Mouse (Mus musculus) G1E (cell line): ENCODE data around the gene Glmp. TPM values are rescaled to one million over a fixed set of nuclear protein-coding genes. Genes with fewer than 3 reads are reported as not detected.

Experiments
- ATAC-seq: 2 replicates; pipeline ENCODE4 v1.8.0; 2016; ENCODE audit warnings: mild to moderate bottlenecking; ENCODE audit not compliant: insufficient number of reproducible peaks, poor library complexity, low FRiP score, severe bottlenecking; ENCODE audit errors: extremely low read depth
- DNase-seq: peaks from one replicate; pipeline ENCODE4 v3.0.0; 2012; ENCODE audit warnings: low spot score
- H3K27me3 ChIP-seq: 2 replicates; pipeline ENCODE4 v1.6.1; 2012; ENCODE audit warnings: mild to moderate bottlenecking, low read length, inconsistent platforms; ENCODE audit not compliant: insufficient read depth
- H3K36me3 ChIP-seq: replicated peaks from 2 replicates; pipeline ENCODE3; 2012; ENCODE audit warnings: mild to moderate bottlenecking, inconsistent platforms
- H3K4me1 ChIP-seq: 2 replicates; pipeline ENCODE4 v1.6.1; 2012; ENCODE audit warnings: low read depth, low read length, inconsistent platforms, mixed read lengths; ENCODE audit not compliant: insufficient read depth
- H3K4me3 ChIP-seq: 2 replicates; pipeline ENCODE4 v1.5.1; 2012; ENCODE audit warnings: low read depth, mild to moderate bottlenecking, inconsistent platforms, low read length, moderate library complexity, mixed read lengths
- H3K9me3 ChIP-seq: replicated peaks from 2 replicates; pipeline ENCODE4 v1.6.1; 2012; ENCODE audit warnings: inconsistent platforms
- CTCF ChIP-seq: IDR thresholded peaks from 2 replicates; pipeline ENCODE4 v1.5.1; 2012; ENCODE audit warnings: low read depth, low read length, inconsistent platforms, mixed read lengths
- GATA1 ChIP-seq: IDR thresholded peaks from 2 replicates; pipeline ENCODE4 v1.6.1; 2012; ENCODE audit warnings: borderline replicate concordance, low read length, inconsistent platforms, mixed read lengths
- GATA2 ChIP-seq: IDR thresholded peaks from 2 replicates; pipeline ENCODE4 v1.6.1; 2012; ENCODE audit warnings: low read depth, low read length, inconsistent platforms, borderline replicate concordance
- POLR2AphosphoS5 ChIP-seq: IDR thresholded peaks from 2 replicates; pipeline ENCODE4 v1.6.1; 2012; ENCODE audit warnings: low read depth, low read length, inconsistent platforms; ENCODE audit not compliant: insufficient replicate concordance
- TAL1 ChIP-seq: conservative IDR thresholded peaks from 2 replicates; pipeline ENCODE4 v1.6.1; 2012; ENCODE audit warnings: low read depth, low read length, inconsistent platforms, mixed read lengths
- polyA plus RNA-seq: library from polyadenylated mRNA; stranded (reverse); fragments of >175 nt; gene quantifications from 2 replicates; pipeline ENCODE4 v1.2.3, GENCODE M21; 2012
- total RNA-seq, 2 experiments: library from RNA; stranded (forward) in 1 of 2; stranded (reverse) in 1 of 2; fragments of 200-1000 nt in 1 of 2; fragments of >200 nt in 1 of 2; fragmentation: Nextera tagmentation in 1 of 2; gene quantifications; 2 replicates each; pipeline ENCODE4 v1.2.3; 2014 to 2017

Glmp gene
- total and polyA plus RNA-seq, 3 experiments, result 65.7 to 123 (median 67.5) TPM

GRCm38 (mm10) chr3:88299172-88299571, 25.7 kb upstream of the Glmp start:
- H3K27me3 ChIP-seq, result no peaks in the 10 kb centered on the region
- H3K9me3 ChIP-seq, result no peaks in the 10 kb centered on the region
- TF ChIP-seq GATA1 (no peak), GATA2 (no peak), POLR2AphosphoS5 (no peak), CTCF (no peak), TAL1 (peak; percentile 45)
- ATAC-seq (no peak), DNase-seq (no peak)
- no peak overlapping the region for H3K4me3 ChIP-seq
- H3K4me1 ChIP-seq, result peaks cover 33% of the 10 kb centered on the region
- H3K36me3 ChIP-seq, result peaks cover 65% of the 10 kb centered on the region

GRCm38 (mm10) chr3:88328956-88329355, 4.1 kb downstream of the Glmp start:
- H3K27me3 ChIP-seq, result no peaks in the 10 kb centered on the region
- ATAC-seq (no peak), DNase-seq (no peak)
- H3K4me3 ChIP-seq, result no peak overlapping the region
- TF ChIP-seq TAL1 (no peak), CTCF (no peak), GATA2 (no peak), GATA1 (no peak), POLR2AphosphoS5 (no peak)
- H3K9me3 ChIP-seq, result no peaks in the 10 kb centered on the region
- peaks cover 72% of the 10 kb centered on the region for H3K36me3 ChIP-seq
- H3K4me1 ChIP-seq, result peaks cover 41% of the 10 kb centered on the region

- Histone ChIP-seq H3K4me1 (peaks cover 37% of the 10 kb centered on the region), H3K27me3 (no peaks in the 10 kb centered on the region), H3K9me3 (no peaks in the 10 kb centered on the region), H3K4me3 (no peak overlapping the region), H3K36me3 (peaks cover 68% of the 10 kb centered on the region)
- no peak for ATAC-seq
- peak; percentile 62 for DNase-seq
- peak; percentile 38 for TF ChIP-seq CTCF
- TF ChIP-seq TAL1, result no peak
Observed at GRCm38 (mm10) chr3:88331282-88331681, 6.5 kb downstream of the Glmp start.

- peak; percentile 25 for DNase-seq
Observed at GRCm38 (mm10) chr3:88334029-88334658, 9.3 kb downstream of the Glmp start.

GRCm38 (mm10) chr3:88334902-88335435, 10.1 kb downstream of the Glmp start:
- peak overlapping the region; percentile 86 for H3K4me3 ChIP-seq
- no peak for ATAC-seq
- no peaks in the 10 kb centered on the region for H3K9me3 ChIP-seq
- peaks cover 47% of the 10 kb centered on the region for H3K36me3 ChIP-seq
- DNase-seq, result no peak
- peaks cover 46% of the 10 kb centered on the region for H3K4me1 ChIP-seq
- TF ChIP-seq GATA1 (no peak), GATA2 (no peak), POLR2AphosphoS5 (no peak), TAL1 (no peak), CTCF (no peak)
- no peaks in the 10 kb centered on the region for H3K27me3 ChIP-seq

More at GRCm38 (mm10) chr3:88334029-88334658, 9.3 kb downstream of the Glmp start:
- Histone ChIP-seq H3K27me3 (no peaks in the 10 kb centered on the region), H3K4me3 (peak overlapping the region; percentile 4; the same call in 1 of the 2 replicates), H3K4me1 (peaks cover 44% of the 10 kb centered on the region), H3K36me3 (peaks cover 51% of the 10 kb centered on the region), H3K9me3 (no peaks in the 10 kb centered on the region)
- TF ChIP-seq GATA1, result no peak
- TF ChIP-seq GATA2, result no peak
- TF ChIP-seq TAL1, result no peak
- TF ChIP-seq POLR2AphosphoS5, result no peak
- TF ChIP-seq CTCF, result no peak
- ATAC-seq, result no peak

DNA sequence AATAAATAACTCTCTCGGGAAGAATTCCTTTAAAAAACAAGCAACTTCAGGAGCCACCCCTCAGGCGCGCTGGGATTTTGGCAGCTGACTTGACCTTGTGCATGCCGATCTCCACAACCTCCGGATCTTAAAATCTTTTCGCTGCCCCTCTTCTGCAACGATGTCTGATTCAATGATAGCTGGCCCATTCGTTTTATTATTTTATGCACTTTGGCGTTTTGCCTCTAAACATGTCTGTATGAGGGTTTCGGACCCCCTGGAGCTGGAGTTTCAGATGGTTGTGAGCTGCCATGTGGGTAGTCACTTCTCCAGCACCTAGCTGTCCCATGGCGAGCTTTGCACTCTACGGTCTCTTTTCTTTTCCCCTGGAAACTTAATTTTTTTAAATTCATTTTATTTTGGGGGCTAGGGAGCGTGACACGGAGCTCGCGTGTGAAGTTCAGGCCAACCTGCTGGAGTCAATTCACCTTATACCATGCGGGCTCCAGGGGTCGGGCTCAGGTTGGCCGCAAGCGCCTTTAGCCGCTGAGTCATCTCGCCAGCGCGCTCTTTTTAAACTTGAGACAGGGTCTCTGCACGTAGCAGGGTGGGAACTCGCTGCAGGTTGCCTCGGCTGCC, 10.7 kb downstream of the Glmp start:
- H3K36me3 ChIP-seq, result peaks cover 44% of the 10 kb centered on the region
- ATAC-seq (no peak), DNase-seq (no peak)
- no peaks in the 10 kb centered on the region for H3K9me3 ChIP-seq
- TF ChIP-seq CTCF, result no peak
- TF ChIP-seq TAL1, result no peak
- TF ChIP-seq GATA2, result no peak
- TF ChIP-seq GATA1, result no peak
- no peak for TF ChIP-seq POLR2AphosphoS5
- H3K27me3 ChIP-seq, result no peaks in the 10 kb centered on the region
- peaks cover 48% of the 10 kb centered on the region for H3K4me1 ChIP-seq
- H3K4me3 ChIP-seq, result peak overlapping the region; percentile 86
